Mouse (Mus musculus) 416B (cell line): ENCODE measurements around the gene Gpatch8.

Experiments used
- DNase-seq: peaks from one replicate; pipeline ENCODE4 v3.0.0; 2011; ENCODE audit warnings: low read depth

The Gpatch8 gene

DNA sequence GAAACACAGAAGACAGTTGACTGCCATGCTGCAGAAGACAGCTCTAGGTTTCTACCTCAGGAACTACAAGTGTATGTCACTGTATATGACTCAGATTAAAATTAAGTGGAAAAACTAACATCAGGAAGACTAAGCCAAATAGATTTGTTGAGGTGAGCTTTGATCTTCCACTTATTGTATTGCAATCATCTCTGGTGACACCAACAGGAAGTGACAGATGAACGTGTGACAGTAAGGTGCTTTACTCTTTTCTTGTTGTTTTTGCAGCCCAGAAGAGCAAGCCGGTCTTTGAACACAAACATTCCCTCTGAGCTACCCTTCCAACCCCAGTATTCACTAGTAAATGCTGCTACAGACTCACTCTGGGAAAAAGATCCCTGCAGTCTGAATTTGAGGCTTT, 59.5 kb downstream of the Gpatch8 start:
- no peak for DNase-seq

DNA sequence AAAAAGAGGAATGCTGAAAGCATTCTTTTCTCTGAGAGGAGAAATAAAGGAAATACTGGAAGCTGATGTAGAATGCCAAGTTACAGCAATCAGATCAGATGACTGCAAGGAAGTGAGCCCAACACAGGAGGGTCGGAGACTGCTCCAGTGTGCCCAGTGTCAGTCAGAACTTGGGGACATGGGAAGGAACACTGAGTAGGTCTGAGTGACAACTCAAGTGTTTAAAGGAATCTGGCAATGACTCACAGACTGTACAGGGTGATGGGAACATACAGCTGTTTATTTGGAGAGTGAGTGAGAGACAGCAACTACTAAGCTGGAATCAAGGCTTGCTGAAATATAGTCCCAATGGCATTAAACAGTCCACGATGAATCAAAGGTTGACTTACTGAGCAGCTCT, 60.0 kb downstream of the Gpatch8 start:
- DNase-seq, result no peak

DNA sequence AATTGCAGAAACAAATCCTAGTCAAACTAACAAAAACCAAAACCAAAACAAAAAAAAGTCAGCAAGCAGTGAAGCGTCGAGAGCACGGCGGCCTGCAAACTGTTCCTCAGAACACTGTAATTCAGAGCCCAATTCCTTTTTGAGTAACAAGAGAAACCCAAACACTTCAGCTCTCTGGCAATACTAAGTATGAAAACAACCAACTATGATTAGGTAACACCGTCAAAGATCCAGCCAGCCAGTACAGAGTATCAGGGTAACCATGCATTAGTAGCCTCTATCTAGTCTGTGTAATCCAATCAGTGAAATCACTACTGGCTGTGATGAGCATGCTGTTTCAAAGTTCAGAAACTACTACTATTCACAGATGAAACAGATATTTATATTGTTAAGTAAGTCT, 60.5 kb downstream of the Gpatch8 start:
- DNase-seq, result no peak

DNA sequence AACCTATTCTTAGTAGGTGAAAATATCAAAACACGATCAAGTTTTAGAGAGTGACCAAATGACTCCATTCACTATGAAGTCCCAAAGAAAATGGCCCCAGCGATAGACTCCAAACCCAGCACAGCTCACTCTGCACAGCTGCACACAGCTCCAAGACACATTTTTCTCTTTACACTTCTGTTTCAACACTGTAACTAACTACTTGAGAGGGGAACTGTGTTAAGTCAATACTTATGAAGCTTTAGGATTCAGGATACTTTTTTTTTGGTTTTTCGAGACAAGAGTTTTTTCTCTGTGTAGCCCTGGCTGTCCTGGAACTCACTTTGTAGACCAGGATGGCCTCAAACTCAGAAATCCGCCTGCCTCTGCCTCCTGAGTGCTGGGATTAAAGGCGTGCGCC, 61.1 kb downstream of the Gpatch8 start:
- no peak for DNase-seq

DNA sequence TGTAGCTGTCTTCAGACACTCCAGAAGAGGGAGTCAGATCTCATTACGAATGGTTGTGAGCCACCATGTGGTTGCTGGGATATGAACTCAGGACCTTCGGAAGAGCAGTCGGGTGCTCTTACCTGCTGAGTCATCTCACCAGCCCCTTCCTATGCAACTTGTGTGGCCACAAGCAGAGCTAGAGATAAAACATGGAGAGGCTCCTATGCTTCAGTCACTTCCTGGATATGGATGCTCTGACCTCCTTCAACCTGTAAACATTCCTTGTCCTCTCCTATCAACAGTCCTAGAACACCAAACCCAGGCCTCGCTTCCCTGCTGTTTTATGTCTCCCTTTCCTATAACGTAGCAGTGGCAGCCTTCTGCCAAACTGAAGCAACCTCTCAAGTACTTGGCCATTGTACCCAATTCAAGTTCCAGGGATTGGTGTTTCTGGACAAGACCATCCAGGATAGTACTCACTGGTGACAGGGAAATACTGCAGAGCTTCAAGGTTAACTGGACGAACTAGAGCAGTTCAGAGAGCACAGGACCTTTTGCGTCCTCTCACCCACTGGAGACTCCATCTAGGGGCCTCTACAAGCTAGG, 62.0 kb downstream of the Gpatch8 start:
- peak; percentile 82 for DNase-seq

DNA sequence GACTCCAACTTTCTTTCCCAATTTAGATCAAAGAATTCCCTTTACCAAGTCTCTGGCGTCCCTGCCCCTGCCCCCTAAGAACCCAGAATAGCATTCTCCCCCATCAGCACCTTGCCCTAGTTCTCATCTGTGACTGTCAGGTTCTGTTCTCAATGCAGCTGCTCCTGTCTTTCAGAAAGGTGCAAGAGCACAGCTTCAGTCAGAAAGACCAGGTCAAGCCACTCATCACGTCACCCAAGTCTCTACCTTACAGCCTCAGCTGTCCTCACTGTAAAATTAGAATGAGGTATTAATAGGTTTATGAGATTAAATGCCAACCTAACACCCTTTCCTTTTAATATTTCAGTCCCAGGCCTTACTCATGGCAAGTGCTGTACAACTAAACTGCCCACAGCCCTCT, 63.0 kb downstream of the Gpatch8 start:
- DNase-seq, result no peak

DNA sequence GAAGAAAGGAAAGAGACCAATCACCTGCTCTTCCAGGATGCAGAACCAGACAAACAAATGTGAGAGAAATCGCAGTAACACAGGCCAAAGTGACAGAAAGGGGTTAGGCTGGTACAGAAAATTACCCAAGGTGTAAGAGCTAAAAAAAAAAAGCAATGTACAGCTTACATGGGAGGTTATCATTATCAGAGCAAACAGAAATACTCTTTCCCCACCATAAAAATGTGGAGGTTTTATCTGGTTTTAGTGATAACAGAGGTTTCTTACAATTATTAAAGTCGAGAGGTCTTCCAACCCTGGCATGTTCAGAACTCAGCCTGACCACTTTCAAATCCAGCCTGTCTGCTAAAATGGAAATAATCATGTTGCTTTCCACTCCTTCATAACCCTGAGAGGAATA, 68.3 kb downstream of the Gpatch8 start:
- no peak for DNase-seq

DNA sequence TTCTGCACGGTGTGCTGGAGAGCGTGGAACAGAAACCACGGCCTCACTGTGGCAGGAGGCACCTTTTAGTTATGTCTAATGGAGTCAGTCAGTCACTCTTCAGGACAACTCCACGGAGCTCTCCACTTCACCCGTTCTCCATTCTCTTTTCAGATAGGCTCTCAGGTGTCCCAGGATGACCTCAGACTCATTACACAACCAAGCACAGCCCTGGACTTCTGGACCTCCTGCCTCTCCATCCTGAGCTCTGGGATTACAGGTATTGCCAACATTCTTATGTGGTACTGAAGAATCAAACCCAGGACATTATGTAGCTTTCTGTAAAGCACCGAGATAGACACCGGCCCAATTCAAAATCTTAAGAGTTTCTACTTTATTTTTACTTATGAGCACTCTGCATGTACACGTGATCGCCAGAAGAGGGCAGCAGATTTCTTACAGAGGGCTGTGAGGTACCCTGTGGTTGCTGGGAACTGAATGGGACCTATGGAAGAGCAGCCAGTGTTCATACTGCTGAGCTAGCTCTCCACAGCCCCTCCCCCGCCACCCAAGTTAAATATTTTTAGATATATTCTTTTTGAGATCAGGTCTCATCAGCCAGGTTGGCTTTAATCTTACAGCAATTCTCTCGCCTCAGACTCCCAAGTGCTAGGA, 69.3 kb downstream of the Gpatch8 start:
- DNase-seq, result peak; percentile 90

DNA sequence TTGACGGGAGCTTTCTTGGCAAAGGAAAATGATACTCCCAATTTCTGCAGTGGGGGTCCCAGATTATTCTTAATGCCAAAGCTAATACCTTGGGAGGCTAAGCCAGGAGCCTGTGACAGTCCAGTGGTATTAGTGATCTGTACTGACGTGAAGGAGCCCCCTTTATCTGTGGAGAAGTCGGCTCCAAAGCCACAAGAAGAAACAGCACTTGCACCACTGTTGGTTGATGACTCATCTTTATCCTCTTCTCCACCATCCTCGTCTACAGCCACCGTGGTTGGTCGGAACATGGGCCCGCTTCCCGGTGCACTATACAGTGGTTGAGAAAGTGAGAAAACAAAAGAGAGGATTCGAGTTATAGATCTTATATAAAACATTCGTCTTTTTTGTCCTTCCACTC, 74.4 kb downstream of the Gpatch8 start:
- DNase-seq, result peak; percentile 88

DNA sequence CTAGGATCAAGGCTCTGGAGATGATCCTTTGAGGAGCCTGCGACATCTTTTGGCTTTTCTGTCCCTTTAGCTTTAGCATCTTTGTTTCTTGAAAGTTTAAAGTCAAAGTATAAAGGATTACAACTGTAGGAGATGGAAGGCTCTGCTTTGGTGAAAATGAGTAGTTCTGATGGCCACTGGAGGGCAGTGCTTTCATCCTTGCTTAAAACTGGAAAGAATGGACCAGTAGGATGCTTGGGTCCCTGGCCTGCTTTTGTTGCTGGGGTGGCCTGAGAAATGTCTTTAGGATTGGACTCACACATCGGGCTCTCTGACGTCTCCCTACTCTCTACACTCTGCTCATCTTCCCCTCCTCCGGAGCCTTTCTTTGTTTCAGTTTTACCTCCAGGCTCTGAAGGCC, 75.3 kb downstream of the Gpatch8 start:
- peak; percentile 46 for DNase-seq

DNA sequence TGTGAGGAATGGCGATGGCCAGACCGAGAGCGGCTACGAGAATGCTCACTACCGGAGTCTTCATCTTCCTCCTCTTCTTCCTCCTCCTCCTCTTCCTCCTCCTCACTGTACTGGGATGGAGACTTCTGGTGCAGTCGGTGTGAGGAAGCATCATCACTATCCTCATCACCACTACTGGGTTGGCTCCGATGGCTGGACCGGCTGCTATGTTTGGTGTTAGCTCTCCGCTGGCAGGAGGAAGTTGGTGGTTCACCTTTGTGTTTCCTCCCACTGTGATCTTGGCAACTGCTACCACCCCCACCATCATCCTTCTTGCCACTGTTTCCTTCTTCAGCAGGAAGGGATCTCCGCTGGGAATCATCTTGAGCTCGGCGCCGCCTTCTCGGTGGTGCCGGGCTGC, 76.1 kb downstream of the Gpatch8 start:
- DNase-seq, result no peak

DNA sequence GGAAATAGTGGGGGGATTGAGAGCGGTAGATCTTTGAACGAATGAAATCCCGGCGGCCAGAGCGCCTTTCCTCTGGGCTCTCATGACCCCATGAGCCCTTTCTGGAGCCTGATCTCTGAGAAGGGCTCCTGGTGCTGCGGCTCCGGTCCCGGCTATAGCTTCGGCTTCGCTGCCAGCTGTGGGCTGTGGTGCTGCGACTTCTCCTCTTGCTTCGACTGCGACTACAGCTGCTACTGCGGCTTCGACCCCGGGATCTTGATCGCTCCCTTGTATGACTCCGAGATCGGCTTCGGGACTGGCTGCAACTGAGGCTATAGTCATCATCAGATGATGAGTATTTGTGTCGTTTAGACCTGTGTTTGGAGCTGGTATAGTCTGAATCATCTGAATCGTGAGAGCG, 76.6 kb downstream of the Gpatch8 start:
- no peak for DNase-seq

DNA sequence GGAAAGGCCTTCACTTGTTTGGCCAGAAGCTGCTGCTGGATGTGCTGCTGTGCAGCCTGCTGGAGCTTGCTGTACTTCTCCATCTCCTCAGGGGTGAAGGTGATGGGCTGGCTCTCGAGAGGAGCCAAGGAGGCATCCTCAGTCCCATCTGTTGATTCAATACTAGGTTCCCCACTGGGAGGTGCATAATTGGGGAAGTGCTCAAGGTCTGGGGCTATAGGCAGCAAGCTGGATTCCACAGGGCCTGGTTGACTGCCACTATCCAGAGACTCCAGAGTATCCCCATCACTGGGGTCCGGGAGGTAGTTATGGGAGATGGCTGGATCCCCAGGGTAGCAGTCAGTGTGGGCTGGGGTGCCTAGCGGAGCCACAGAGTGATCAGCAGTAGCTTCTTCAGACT, 77.5 kb downstream of the Gpatch8 start:
- DNase-seq, result no peak

DNA sequence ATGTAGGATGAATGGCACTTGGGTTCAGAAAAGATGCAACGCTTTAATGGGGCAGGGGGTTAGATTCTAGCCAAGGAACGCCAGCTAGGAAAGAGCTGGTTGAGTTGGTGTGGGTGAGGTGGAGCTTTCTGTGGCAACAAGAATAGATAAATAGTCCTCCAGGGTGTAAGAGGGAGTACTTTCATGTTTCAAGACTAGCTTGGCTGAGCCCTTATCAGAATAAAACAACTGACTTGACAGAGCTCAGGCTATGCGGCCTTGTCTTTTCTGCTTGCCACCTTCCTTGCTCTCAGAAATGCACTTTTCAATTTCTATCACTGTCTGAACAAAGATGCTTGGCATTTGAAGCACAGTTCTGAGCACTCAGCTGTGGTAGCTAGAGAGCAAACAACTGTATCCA, 81.2 kb downstream of the Gpatch8 start:
- no peak for DNase-seq

DNA sequence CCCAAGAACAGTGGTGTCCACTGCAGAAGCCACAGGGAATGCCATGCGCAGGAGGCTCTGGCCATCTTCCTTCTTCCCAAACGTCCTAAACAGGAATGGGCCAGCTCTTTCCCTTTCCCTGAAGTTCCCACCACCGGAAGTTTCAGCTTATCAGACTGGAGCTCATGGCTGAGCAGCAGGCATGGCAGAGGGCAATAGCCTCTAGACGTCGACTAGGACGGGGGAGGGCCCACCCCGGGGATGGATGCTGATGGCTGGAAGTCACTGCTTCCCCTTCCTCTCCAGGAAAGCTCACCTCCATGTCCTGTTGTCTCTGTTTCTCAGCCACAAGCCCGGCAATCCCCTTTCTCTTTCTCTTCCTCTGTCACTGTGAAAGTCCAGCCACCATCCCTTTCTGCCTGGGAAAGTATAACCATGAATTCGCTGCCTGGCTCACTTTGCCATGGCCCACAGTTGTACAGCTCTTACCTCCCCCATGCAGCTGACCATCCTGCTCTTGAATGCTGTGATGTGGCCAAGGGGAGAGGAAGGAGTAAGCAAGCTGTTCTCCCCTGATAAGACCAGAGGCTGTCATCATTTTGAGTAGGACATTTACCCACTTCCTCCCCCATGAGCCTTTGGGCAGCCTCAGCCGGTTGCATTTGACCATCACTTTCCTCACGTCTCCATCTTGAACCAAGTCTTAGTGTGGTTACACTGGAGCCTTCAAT, 86.4 kb downstream of the Gpatch8 start, which contains the start of gene Itga2b:
Gene Itga2b, minus strand, starts transcription at position 475 of the 710 bp plus-strand sequence.
- peak; percentile 99 for DNase-seq

DNA sequence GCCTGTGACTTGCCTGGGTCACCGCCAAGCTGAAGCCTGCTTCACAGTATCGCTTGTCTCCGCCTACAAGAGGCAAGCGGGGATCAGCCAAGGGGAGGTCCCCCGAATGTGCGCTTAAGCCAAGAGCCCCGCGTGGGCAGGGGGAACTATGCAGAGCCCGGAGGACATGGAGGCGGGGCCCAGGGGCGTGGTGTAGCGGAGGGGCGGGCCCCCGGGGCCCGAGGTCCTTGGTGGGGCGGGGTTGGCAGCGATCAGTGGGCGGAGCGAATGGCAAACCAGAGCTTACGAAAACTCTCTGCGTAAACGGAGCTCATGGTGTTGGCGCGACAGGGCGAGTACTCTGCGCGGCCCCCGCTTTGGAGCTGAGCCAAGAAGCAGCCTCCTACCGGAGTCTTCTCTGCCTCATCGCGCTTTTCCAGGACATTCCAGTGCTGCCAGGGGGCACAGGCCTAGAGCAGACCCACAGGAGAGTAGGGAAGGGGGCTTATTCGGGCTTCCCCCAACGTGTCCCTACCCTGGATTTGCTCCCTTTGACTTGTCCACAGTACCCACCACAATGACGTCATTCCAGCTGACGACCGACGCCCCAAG, 89.1 kb downstream of the Gpatch8 start:
- DNase-seq, result peak; percentile 97

DNA sequence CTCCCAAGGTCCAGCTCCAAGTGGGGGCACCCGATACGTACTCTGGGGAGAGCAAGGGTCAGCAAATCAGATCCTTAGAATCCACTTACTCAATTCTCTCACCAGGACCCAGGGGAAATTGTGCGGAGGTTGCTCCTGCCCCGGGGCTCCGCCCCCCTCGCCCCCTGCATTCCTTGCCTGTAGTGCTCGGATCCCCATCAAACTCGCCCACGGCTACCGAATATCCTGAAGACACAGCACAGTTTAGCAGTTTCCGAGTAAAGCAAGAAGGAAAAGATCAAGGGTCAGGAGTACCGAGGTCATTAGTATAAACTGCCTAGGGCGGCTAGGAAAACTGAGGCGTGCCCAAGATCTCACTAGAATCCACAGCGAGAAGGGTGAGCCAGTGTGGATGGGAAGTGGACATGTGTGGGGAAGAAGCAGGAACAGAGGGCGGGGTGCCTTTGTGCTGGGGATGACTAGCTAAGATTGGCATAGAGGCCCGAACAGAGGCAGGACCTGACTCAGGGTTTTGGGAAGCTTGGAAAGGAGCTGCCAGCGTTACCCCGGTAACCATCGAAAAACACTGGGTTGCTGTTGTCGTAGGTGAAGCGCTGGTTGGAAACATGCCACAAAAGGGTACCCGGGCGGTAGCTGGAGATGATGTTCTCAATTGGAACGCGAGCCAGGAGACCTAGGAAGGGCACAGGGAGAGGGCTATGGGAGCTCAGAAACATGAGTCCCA, 90.3 kb downstream of the Gpatch8 start:
- DNase-seq, result no peak

DNA sequence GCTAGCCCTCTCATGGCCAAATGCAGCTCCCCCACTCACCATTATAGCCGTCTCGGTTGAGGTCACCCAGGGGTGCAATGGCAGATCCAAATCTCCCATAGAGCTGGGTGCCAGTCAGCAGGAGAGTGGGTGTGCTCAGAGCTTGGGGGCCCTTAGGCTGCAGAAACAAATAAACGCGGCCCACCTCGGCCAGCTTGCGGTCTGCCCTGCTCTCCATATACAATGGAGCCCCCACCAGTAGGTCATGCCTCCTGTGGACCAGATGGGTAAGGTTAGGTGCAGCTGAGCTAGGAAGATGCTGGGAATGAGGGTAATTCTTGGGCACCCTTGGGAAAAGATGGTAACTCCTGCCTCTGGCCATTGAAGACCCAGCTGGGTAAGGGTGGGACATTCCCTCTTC, 91.3 kb downstream of the Gpatch8 start:
- no peak for DNase-seq

DNA sequence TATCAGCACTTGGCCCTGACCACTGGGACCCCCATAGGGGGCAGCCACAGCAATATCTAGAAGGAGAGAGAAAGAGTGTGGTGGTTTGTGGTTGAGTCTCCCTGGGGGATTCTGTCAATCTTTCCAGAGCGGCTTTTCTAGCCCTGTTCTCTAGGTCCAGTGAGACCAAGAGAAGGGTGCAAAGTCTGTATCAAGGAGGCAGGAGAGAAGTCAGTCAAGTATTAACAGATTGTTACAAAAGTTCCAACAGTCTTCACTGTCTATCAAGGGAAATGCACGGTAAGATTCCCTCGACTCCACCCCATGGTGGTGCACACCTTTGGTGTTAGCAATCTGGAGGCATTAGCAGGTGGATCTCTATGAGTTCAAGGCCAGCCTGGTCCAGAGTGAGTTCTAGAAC, 94.4 kb downstream of the Gpatch8 start:
- no peak for DNase-seq

DNA sequence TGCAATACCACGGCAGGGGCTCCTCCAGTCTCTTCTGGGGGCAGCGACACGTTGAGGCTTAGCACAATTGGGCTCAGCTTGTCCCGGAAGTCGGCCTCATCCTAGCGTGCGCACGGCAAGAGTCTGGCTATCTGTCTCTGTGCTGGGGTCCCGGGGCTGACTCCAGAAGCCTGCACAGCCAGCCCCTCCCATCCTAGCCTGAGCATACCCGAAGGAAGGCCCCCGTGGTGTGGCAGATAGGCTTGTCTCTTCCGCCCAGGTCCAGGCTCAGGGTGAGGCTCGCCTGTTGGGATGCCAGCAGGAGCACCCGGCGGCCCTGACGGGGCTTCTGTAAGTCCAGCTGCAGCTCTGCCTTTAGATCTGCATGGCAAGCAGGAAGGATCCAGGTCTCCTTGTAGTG, 95.7 kb downstream of the Gpatch8 start:
- no peak for DNase-seq

DNA sequence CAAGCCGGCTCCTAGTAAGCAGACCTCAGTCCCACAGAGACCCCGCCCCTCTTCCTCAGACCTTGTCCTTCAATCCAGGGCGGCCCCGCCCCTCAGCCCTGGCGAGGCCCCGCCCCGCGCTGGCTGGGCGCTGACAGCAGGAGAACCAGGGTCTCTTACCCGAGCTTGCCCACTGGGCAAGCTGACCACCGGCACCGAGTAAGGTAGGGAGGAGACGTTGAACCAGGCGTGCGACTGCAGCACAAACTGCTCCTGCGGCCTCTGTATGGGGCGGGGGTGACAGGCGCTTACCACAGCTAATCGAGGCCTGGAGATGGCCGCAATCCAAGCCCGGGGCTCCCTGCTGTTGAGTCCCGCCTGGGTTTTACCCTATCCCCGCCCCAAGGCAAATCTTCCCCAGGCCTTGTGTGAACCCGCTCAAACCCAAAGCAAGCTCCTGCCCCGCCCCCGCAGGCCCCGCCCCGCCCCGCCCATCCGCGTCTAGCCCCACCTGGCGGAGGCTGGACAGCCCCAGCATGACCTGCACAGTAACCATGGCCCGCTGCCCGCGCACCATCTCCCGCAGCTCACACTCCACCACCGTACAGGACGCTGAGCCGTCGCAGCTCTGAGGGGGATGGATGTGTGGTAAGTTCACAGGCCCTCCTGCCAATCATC, 100.3 kb downstream of the Gpatch8 start:
- peak; percentile 29 for DNase-seq

DNA sequence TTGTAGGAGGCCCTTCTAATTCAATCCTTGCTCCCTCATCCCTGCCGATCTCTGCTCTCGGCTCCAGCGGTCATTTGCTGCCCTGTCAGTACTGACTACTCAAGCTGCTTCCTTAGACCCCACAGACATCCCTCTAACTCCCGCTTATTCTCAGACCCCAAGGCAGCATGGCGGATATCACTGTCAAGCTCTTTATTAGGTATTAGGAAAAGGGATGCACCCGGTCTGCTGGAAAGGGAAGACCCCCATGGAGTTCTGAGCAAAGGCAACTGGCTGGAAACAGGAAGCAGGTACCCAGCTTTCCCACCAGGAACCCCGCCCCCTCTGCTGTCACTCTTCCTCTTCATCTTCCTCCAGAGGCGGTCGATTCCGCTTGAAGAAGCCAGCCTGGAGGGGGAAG, 103.1 kb downstream of the Gpatch8 start:
- DNase-seq, result no peak
